Comparison of ENCODE assay signal across 8 mouse cellular contexts in genomic region chr3:67463001-67463400, GRCm38 (mm10). TPM values are rescaled to one million over a fixed set of nuclear protein-coding genes. Genes with fewer than 3 reads are reported as not detected.
DNase-seq lines count a peak whose midpoint lies in the region; ATAC-seq and TF ChIP-seq lines count a peak whose summit lies in the region.

No protein-coding gene starts in this region.

- H3K4me1 ChIP-seq in embryonic facial prominence, embryonic 14.5 days (ENCODE audit: control insufficient read depth, insufficient read depth, low read length): peaks cover 7% of the 10 kb centered on the region; the same call in 1 of the 2 replicates
- peaks cover 17% of the 10 kb centered on the region for H3K4me1 ChIP-seq in limb, embryonic 12.5 days (replicated peaks)
- peaks cover 3% of the 10 kb centered on the region; the same call in 1 of the 2 replicates for H3K4me1 ChIP-seq in small intestine, adult 2 months (ENCODE audit: control insufficient read depth, insufficient read depth, insufficient read length, low read length)

- peaks cover 11% of the 10 kb centered on the region for H3K79me2 ChIP-seq in C2C12 (ENCODE audit: control insufficient read depth, insufficient read depth)

- TF ChIP-seq POLR2A in small intestine, adult 2 months (IDR thresholded peaks at IDR 0.05; ENCODE audit: low read depth, low read length): no peak

- H3K4me3 ChIP-seq in C2C12 (ENCODE audit: insufficient read depth, poor library complexity, severe bottlenecking): peak overlapping the region; percentile 35
- H3K4me3 ChIP-seq in embryonic facial prominence, embryonic 14.5 days (ENCODE audit: low read depth, low read length): peak overlapping the region; percentile 67
- peak overlapping the region; percentile 67 for H3K4me3 ChIP-seq in limb, embryonic 12.5 days (replicated peaks)
- H3K4me3 ChIP-seq in small intestine, adult 2 months (ENCODE audit: low read depth, low read length): peak overlapping the region; percentile 88

- peaks cover 2% of the 10 kb centered on the region for H3K79me3 ChIP-seq in C2C12 (ENCODE audit: low read depth)

- DNase-seq in frontal cortex, postnatal 10 days (ENCODE audit: low spot score in 2 of 2): no peak
- DNase-seq in embryonic facial prominence, embryonic 14.5 days (ENCODE audit: low spot score): peak; percentile 32
- no peak for DNase-seq in layer of hippocampus, postnatal 10 days (ENCODE audit: low spot score in 2 of 2)

- no peaks in the 10 kb centered on the region for H3K27me3 ChIP-seq in C2C12 (ENCODE audit: control insufficient read depth, insufficient read depth, insufficient read length)
- H3K27me3 ChIP-seq in embryonic facial prominence, embryonic 14.5 days (replicated peaks; ENCODE audit: control insufficient read depth, insufficient read depth, low read length): no peaks in the 10 kb centered on the region
- H3K27me3 ChIP-seq in limb, embryonic 12.5 days: no peaks in the 10 kb centered on the region
- no peaks in the 10 kb centered on the region for H3K27me3 ChIP-seq in small intestine, adult 2 months (ENCODE audit: control insufficient read depth, insufficient read depth, low read length)

- peak; percentile 38; the same call in 1 of the 2 replicates for ATAC-seq in frontal cortex, adult (ENCODE audit: low TSS enrichment)
- no peak for ATAC-seq in embryonic facial prominence, embryonic 14.5 days (ENCODE audit: low read depth)
- peak; percentile 53; the same call in 1 of the 2 replicates for ATAC-seq in limb, embryonic 12.5 days (ENCODE audit: insufficient number of reproducible peaks, insufficient read depth, low FRiP score, low TSS enrichment, low read depth)
- no peak for ATAC-seq in erythroid progenitor cell, adult 5-6 weeks (replicated peaks; ENCODE audit: low FRiP score, poor library complexity, severe bottlenecking)

- H3K36me3 ChIP-seq in C2C12 (ENCODE audit: control insufficient read depth, insufficient read depth): peaks cover 40% of the 10 kb centered on the region
- peaks cover 35% of the 10 kb centered on the region for H3K36me3 ChIP-seq in embryonic facial prominence, embryonic 14.5 days (ENCODE audit: control insufficient read depth, insufficient read depth, low read length)
- H3K36me3 ChIP-seq in limb, embryonic 12.5 days: peaks cover 30% of the 10 kb centered on the region
- peaks cover 25% of the 10 kb centered on the region for H3K36me3 ChIP-seq in small intestine, adult 2 months (ENCODE audit: control insufficient read depth, insufficient read depth, low read length)

- H3ac ChIP-seq in C2C12 (ENCODE audit: control insufficient read depth, insufficient read length, low read depth): peak overlapping the region; percentile 48

- peak overlapping the region; percentile 81 for H3K9ac ChIP-seq in embryonic facial prominence, embryonic 14.5 days (ENCODE audit: low read depth, low read length)
- peak overlapping the region; percentile 78 for H3K9ac ChIP-seq in limb, embryonic 12.5 days (replicated peaks)

- H3K9me3 ChIP-seq in embryonic facial prominence, embryonic 14.5 days (ENCODE audit: control insufficient read depth, low read length): no peaks in the 10 kb centered on the region
- no peaks in the 10 kb centered on the region for H3K9me3 ChIP-seq in limb, embryonic 12.5 days

- H3K4me2 ChIP-seq in embryonic facial prominence, embryonic 14.5 days (ENCODE audit: low read depth, low read length): peak overlapping the region; percentile 80
- H3K4me2 ChIP-seq in limb, embryonic 12.5 days: peak overlapping the region; percentile 71

- peak overlapping the region; percentile 85 for H3K27ac ChIP-seq in embryonic facial prominence, embryonic 14.5 days (replicated peaks; ENCODE audit: low read depth, low read length)
- peak overlapping the region; percentile 86 for H3K27ac ChIP-seq in limb, embryonic 12.5 days
- 0 out of 2 replicates have a peak overlapping the region, but pooled peaks have one; percentile 13 for H3K27ac ChIP-seq in small intestine, adult 2 months (ENCODE audit: insufficient read depth, low read depth, low read length)

- WGBS in embryonic facial prominence, embryonic 14.5 days: under 1% methylated on average over 12 of the region's 12 CpGs
- WGBS in limb, embryonic 12.5 days: 1% methylated on average over 12 of the region's 12 CpGs
- 5% methylated on average over 12 of the region's 12 CpGs for WGBS in small intestine, adult 2 months

- no peak for TF ChIP-seq CTCF in C2C12 (IDR thresholded peaks at IDR 0.05; ENCODE audit: control insufficient read depth, insufficient read depth, insufficient read length)
- TF ChIP-seq CTCF in small intestine, adult 2 months (IDR thresholded peaks at IDR 0.05; ENCODE audit: extremely low read depth, insufficient read length, insufficient replicate concordance, low read depth, low read length): no peak

TF ChIP-seq in C2C12, 6 proteins besides CTCF, POLR2A, EP300 and RAD21:
- no peak for TF ChIP-seq FOSL1 (IDR thresholded peaks at IDR 0.05; ENCODE audit: insufficient read depth, low read length, poor library complexity, severe bottlenecking)
- no peak for TF ChIP-seq USF1 (IDR thresholded peaks at IDR 0.05; ENCODE audit: low read depth)
- TF ChIP-seq MAX (IDR thresholded peaks at IDR 0.05): no peak
- TF ChIP-seq MYOG (IDR thresholded peaks at IDR 0.05; ENCODE audit: control insufficient read depth, extremely low read depth, insufficient read length): no peak
- TF ChIP-seq CEBPB (IDR thresholded peaks at IDR 0.05; ENCODE audit: low read depth): no peak
- TF ChIP-seq MYOD1 (IDR thresholded peaks at IDR 0.05; ENCODE audit: control insufficient read depth, insufficient read length, low read depth): no peak

RNA-seq across cellular contexts. Expression of gene Lxn, which starts 0.7 kb away (rescaled TPM):
- 17.2 TPM for polyA plus RNA-seq in C2C12 (2012; fragmentation: generic; extraction: Trizol)
- 105 and 107 TPM in 2 replicates for polyA plus RNA-seq in embryonic facial prominence, embryonic 14.5 days (2014; fragmentation: Nextera tagmentation; extraction: Ambion mirVana)
- 95.8 and 102 TPM in 2 replicates for polyA plus RNA-seq in limb, embryonic 12.5 days (2016; fragmentation: Nextera tagmentation; extraction: Ambion mirVana)
- polyA plus RNA-seq in small intestine, adult 2 months (2012; rRNA removed): 15.8 and 55.5 TPM in 2 replicates
- total RNA-seq in erythroid progenitor cell, adult 5-6 weeks (2015; ENCODE audit: low replicate concordance): 6.8 and 8.8 TPM in 2 replicates
- 0.38 and 1.8 TPM in 2 replicates for total RNA-seq in erythroid progenitor cell, adult 5-6 weeks (2017; ENCODE audit: low replicate concordance)
- total RNA-seq in layer of hippocampus, postnatal 10 days (2021): 10 to 100 TPM; 72.8 to 77.9 TPM

RNA-seq across cellular contexts. Expression of gene Gfm1, which starts 33.1 kb away (rescaled TPM):
- 41.4 TPM for polyA plus RNA-seq in C2C12 (2012; fragmentation: generic; extraction: Trizol)
- 47.2 and 53.5 TPM in 2 replicates for polyA plus RNA-seq in embryonic facial prominence, embryonic 14.5 days (2014; fragmentation: Nextera tagmentation; extraction: Ambion mirVana)
- polyA plus RNA-seq in limb, embryonic 12.5 days (2016; fragmentation: Nextera tagmentation; extraction: Ambion mirVana): 46.1 and 49.3 TPM in 2 replicates
- polyA plus RNA-seq in small intestine, adult 2 months (2012; rRNA removed): 4.0 and 5.9 TPM in 2 replicates
- total RNA-seq in erythroid progenitor cell, adult 5-6 weeks (2015; ENCODE audit: low replicate concordance): 10.5 and 13.4 TPM in 2 replicates
- 23.8 and 24.6 TPM in 2 replicates for total RNA-seq in erythroid progenitor cell, adult 5-6 weeks (2017; ENCODE audit: low replicate concordance)
- total RNA-seq in layer of hippocampus, postnatal 10 days (2021): 10 to 100 TPM; 49.9 to 51.4 TPM

RNA-seq across cellular contexts. Expression of gene Rarres1, which starts 52.3 kb away (rescaled TPM):
- not detected for polyA plus RNA-seq in C2C12 (2012; fragmentation: generic; extraction: Trizol)
- polyA plus RNA-seq in embryonic facial prominence, embryonic 14.5 days (2014; fragmentation: Nextera tagmentation; extraction: Ambion mirVana): 4.0 and 5.6 TPM in 2 replicates
- polyA plus RNA-seq in limb, embryonic 12.5 days (2016; fragmentation: Nextera tagmentation; extraction: Ambion mirVana): 9.2 and 14.4 TPM in 2 replicates
- 1.9 and 3.9 TPM in 2 replicates for polyA plus RNA-seq in small intestine, adult 2 months (2012; rRNA removed)
- not detected in 2 replicates for total RNA-seq in erythroid progenitor cell, adult 5-6 weeks (2015; ENCODE audit: low replicate concordance)
- not detected in 2 replicates for total RNA-seq in erythroid progenitor cell, adult 5-6 weeks (2017; ENCODE audit: low replicate concordance)
- total RNA-seq in layer of hippocampus, postnatal 10 days (2021): 1 to 10 TPM; 2.2 to 3.3 TPM

Comparison
In these comparisons a context has a peak if more than half of its experiments do, and no peak if none do; other contexts are left out.
1. ATAC-seq: peak in frontal cortex, adult (single experiment) and limb, embryonic 12.5 days (single experiment); none in embryonic facial prominence, embryonic 14.5 days (single experiment) and erythroid progenitor cell, adult 5-6 weeks (single experiment).
2. H3K4me3 ChIP-seq: peak in every context shown above with its lines; median percentile 88 in small intestine, adult 2 months; 67 in embryonic facial prominence, embryonic 14.5 days; 67 in limb, embryonic 12.5 days; 35 in C2C12.
3. H3K27ac ChIP-seq: peak in every context shown above with its lines; median percentile 86 in limb, embryonic 12.5 days; 85 in embryonic facial prominence, embryonic 14.5 days; 13 in small intestine, adult 2 months.